Mouse (Mus musculus): ENCODE measurements at regions not wholly inside any gene's neighbourhood (a gene's known extent, or its start where the extent isn't known, plus 50 kb on each side); places are given as distances from the start of the nearest gene placed in this dataset.
"Not testable (repeated sequence)": the region's sequence is repeated elsewhere in the genome, so short reads cannot be mapped to it uniquely, and the experiment has no call there.

- no peak for DNase-seq
Observed at GRCm38 (mm10) chr6:60657117-60657911, 172.3 kb downstream of the Snca start.

DNA sequence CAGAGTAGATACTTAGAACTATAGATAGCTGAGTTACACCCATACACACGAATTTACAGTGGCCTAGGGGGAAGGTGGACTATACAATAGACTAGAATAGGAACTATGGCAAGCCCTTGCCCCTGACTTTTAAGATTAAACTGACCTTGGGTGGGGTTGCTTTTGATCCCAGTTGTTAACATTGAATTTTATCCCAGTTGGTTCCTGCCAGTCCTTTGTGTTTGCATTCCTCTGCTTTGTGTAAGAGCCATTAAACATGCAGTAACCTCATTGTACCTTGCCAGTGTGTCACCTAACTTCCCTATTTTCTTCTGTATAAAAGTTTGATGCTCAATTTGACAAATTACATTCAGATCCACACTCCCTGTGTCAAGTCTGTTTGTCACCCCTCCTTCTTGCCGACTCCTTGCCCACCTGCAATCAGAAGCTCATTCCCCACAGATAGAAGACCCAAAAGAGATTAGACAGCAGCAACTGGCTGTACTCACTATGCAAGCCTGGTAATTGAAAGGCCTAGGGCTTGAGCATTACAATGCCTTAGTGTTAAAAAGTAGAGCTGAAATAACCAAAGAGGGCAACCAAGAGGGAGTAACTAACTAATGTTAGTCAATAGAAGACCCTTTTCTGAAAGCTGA is 182.6 kb downstream of the Snca start:
- not testable (repeated sequence) for DNase-seq

DNA sequence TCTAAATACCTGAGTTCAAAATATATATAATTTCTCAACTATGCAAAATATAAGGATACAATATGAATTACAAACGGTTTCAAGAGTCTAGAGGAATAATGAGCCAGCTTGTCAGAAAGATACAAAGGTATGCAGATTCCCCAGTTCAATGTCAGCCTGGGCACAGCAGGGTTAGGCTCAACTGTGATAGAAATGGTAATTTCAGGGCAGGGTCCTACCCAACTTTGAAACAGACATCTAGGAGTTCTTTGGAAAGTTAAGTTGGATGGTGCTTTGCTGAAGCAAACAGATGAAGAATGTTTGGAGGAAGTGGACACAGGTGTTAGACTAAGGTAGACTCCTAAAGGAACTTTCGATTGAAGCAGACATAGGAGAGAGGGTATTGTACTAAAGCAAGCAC is 187.4 kb downstream of the Snca start:
- no peak for DNase-seq

DNA sequence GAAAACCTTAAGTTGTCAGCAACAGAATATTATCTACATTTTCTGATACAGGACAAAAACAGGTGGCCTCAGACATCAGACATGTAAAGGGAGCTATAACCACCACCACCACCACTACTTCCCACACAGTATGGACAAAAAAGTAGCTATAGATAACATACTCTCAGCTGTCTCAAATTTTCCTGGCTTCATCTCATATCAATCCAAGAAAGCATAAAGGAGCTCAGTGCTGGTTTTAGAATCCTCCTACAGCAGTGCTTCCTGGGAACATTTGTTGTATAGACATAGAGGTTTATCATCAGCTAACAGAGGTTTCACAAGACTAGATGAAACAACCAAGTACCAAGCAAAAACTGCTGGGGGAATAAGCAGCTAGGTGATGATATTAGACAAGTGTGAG is 213.3 kb downstream of the Snca start:
- DNase-seq: no peak

- DNase-seq: peak; percentile 4
Observed at GRCm38 (mm10) chr6:60600201-60600600, 229.5 kb downstream of the Snca start.

GRCm38 (mm10) chr6:60564261-60564660 is 265.4 kb downstream of the Snca start:
- no peak for DNase-seq

DNA sequence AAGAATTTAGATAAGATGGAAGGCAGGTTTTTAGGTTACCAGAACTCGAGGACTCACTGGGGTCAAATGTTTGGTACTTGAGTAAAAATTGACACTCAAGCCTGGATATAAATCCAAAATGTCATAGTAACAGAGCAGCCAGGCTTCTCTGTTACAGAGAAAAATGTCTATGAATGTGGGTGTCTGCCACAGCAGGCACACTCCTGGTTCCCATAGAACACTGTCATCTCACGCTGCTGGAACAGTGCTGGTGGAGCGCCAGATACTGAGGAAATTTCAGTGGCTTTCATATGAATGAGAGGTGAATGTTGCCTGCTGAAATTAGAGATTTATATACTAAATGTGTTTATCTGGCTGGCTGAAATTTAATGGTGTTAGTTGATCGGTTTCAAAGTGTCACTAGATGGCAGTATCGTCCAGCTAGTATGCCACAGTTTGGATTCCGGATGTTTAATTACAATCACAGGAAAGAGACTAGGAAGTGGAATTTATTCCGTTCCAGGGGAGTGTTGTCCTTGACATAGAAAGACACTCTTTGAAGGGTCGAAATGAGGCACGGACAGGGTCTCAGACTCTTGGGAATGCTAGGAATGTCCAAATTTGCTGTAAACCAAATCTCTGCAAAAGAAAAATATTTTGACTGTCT is 273.9 kb downstream of the Snca start:
- peak; percentile 12 for DNase-seq

Data from adrenal gland, postnatal 14 days (tissue).